Mouse (Mus musculus): Measurements from ENCODE around the gene Rrm2.
A peak's percentile ranks its signal among the peaks of the same experiment; 100 is the strongest.
"Not testable (repeated sequence)": the region's sequence is repeated elsewhere in the genome, so short reads cannot be mapped to it uniquely, and the experiment has no call there.

Rrm2 gene

DNA sequence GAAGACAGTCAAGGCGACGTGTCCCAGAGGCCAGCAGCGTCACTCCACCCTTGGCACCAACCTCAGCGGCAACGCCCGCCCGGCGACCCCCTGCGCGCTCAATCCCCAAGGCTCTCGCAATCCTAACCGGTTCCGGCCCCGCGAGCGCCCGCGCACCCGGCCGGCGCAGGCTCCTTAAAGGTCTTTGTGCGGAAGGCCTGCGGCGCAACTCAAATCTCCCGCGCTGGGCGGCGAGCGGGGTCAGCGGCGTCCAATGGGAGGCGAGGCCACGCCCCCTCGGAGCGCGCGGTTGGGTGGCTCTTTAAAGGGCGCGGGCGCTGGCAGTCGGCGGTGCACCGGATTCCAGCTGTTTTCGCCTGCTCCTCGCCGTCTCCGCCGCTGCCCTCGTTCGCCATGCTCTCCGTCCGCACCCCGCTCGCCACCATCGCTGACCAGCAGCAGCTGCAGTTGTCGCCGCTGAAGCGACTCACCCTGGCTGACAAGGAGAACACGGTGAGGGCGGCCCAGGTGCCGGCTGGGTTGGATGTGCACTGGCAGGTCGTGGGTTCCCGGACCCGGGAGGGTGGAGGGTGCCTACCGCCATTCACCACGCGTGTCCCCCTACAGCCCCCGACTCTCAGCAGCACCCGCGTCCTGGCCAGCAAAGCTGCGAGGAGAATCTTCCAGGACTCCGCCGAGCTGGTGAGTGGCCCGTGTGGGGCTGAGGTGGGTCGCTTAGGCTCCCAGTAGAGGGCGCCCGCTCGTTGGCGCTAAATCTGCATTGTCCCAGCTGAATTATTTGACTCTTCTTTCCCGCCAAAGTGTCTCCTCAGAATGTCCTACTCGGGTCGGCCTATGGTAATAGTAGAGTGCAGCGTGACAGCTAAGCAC, at the start of gene Rrm2:
Gene Rrm2 (plus strand): TSS at position 288 of the 870 bp plus-strand sequence.
- peak; percentile 98 for DNase-seq

- DNase-seq, result no peak
These were observed 49.0 kb upstream of the Rrm2 start for GRCm38 (mm10) chr12:24658998-24659397.

GRCm38 (mm10) chr12:24659923-24660322, 48.1 kb upstream of the Rrm2 start:
- no peak for DNase-seq

- no peak for DNase-seq
These were observed 46.9 kb upstream of the Rrm2 start for GRCm38 (mm10) chr12:24661100-24661499.

DNA sequence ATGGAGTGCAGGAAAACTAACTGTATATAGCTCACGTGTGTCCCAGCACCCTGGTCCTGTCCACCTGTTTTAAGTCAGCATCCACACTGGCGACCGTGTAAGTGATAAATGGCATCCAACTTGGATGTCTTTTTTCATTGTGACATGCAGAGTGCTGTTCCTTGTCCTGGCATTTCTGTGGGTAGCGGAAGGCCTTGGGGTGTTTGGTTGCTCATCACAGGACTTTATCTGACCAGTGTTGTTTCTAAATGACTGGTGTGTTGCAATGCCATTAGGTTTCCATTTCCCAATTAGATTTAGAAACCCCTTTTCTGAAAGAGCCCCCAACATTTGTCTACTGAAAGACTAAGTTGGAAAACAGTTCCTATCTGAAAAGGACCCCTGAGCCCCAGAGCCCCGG, 45.9 kb upstream of the Rrm2 start:
- no peak for DNase-seq

DNA sequence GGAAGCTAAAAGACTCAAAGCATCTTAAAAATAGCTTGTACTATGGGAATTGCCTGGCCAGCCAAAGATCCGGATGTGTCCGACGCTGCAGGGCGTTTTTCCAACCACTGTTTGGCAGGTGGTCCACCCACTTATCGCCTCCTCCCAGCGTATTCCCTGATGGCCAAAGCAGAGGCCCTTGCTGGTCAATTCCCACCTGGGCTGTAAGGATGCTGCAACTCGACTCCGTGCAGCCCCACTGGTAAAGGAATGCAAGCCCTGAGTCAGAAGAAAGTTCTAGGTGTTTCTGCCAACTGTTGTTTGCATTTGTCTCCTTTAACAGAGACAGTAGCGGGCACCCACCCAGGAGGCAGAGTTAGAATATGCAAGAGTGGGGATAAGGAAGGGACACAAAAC, 27.9 kb upstream of the Rrm2 start:
- DNase-seq, result no peak

GRCm38 (mm10) chr12:24680492-24681285, 27.4 kb upstream of the Rrm2 start:
- DNase-seq, result peak; percentile 70

- no peak for DNase-seq
These were observed 26.6 kb upstream of the Rrm2 start, which contains the start of gene Cys1 for GRCm38 (mm10) chr12:24681286-24682023. TSS of gene Cys1 (minus strand) at chr12:24681813.

GRCm38 (mm10) chr12:24682563-24682962, 25.5 kb upstream of the Rrm2 start:
- no peak for DNase-seq

GRCm38 (mm10) chr12:24683461-24683860, 24.6 kb upstream of the Rrm2 start:
- DNase-seq, result no peak

- no peak for DNase-seq
These were observed 21.9 kb upstream of the Rrm2 start for GRCm38 (mm10) chr12:24686038-24686695.

- no peak for DNase-seq
These were observed 21.2 kb upstream of the Rrm2 start for GRCm38 (mm10) chr12:24686696-24687346.

GRCm38 (mm10) chr12:24690351-24690750, 17.7 kb upstream of the Rrm2 start:
- DNase-seq, result no peak

DNA sequence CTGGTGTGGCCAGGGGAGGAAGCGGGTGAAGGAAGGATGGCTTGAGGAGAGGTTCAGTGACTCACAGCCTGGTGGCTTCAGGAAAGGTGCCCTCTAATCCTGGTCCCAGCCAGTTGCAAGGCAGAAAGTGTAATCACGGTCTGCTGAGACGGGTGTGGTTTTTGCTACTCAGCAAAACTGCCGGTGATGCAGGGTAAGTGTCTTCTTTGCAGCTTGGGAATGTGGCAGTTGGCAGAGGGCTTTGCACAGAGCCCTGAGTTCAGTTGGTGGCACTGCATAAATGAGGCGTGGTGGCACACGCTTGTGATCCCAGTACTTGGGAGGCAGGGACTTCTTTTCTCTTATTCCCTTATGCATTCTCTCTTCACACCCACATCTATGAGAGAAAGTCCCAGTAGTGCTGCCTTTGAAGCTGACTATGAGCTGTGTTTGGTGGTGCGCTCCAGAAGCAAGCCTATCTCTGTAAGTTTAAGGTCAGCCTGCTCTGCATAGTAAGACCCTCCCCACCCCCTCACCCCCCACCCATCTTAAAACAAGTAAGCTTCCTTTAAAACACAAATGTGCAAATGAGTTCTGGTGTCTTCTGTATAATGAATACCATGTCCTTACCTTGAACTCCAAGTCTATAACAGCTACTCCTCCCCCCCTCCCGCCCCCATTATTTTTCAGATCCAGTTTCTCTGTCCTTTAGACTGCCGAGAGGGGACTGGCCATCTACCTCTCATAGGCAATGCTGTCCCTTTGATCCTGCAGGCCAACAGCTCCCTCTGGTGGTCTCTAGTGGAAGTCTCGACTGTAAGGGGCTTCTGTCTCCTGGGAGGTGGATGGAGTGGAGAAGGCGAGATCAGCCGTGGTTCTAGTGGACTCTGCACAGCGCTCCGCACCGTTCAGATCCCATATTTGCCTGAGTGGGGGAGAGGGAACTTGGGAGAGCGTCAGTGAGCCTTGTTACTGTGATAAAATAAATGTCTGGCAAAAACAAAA, 11.2 kb upstream of the Rrm2 start:
- peak; percentile 86 for DNase-seq

- DNase-seq, result no peak
These were observed 10.4 kb upstream of the Rrm2 start for GRCm38 (mm10) chr12:24697484-24698204.

GRCm38 (mm10) chr12:24698514-24698913, 9.5 kb upstream of the Rrm2 start:
- no peak for DNase-seq

DNA sequence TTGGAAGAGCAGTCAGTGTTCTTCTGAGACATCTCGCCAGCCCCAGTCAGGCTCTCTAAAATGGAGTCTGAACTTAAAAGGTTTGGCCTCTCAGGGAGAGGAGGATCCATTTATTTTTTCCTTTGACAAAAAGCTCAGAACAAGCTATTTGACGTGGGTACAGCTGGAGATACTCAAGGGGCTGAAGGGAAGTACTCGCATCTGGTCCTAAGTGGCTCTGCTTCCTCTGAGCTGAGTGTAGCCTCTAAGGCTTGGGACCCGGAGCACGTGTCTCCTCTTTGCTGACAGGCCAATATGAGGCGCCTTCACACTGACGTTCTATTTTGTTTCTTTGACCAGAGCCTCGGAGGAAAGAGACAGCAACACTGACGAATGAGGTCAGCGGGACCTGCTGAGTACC, 8.5 kb upstream of the Rrm2 start:
- no peak for DNase-seq

DNA sequence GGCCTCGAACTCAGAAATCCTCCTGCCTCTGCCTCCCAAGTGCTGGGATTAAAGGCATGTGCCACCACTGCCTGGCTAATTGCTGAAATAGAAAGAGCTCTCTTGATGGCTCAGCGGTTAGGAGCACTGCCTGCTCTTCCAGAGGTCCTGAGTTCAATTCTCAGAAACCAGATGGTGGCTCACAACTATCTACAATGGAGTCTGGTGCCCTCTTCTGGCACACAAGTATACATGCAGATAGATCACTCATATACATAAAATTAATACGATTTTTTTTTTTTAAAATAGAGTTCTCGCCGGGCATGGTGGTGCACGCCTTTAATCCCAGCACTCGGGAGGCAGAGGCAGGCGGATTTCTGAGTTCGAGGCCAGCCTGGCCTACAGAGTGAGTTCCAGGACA, 6.4 kb upstream of the Rrm2 start:
- not testable (repeated sequence) for DNase-seq

- no peak for DNase-seq
These were observed 5.0 kb upstream of the Rrm2 start for GRCm38 (mm10) chr12:24703013-24703412.
